Mouse (Mus musculus) liver, adult 2 months (tissue): ENCODE results near the gene Gm45021. TPM values are rescaled to one million over a fixed set of nuclear protein-coding genes. Genes with fewer than 3 reads are reported as not detected.

Source experiments
- DNase-seq: peaks from one replicate; pipeline ENCODE4 v3.0.0-alpha.2; 2011; ENCODE audit warnings: low read depth, low spot score; ENCODE audit errors: extremely low read depth
- H3K27ac ChIP-seq: fragments of 200-500 bp; replicated peaks from 2 replicates; pipeline ENCODE4 v1.5.1; 2012; ENCODE audit warnings: low read depth, mild to moderate bottlenecking, control low read depth, inconsistent platforms, low read length; ENCODE audit not compliant: insufficient read depth
- H3K27me3 ChIP-seq: fragments of 200-500 bp; 2 replicates; pipeline ENCODE4 v1.6.1; 2012; ENCODE audit warnings: mild to moderate bottlenecking, moderate library complexity, low read length, inconsistent platforms; ENCODE audit not compliant: control insufficient read depth, insufficient read depth
- H3K36me3 ChIP-seq: fragments of 200-500 bp; 2 replicates; pipeline ENCODE4 v1.6.1; 2012; ENCODE audit warnings: low read length, inconsistent platforms; ENCODE audit not compliant: control insufficient read depth, insufficient read depth
- H3K4me1 ChIP-seq: fragments of 200-500 bp; 2 replicates; pipeline ENCODE4 v1.6.1; 2011; ENCODE audit warnings: low read length; ENCODE audit not compliant: control insufficient read depth, insufficient read depth
- H3K4me3 ChIP-seq: fragments of 200-500 bp; 2 replicates; pipeline ENCODE4 v1.5.1; 2011; ENCODE audit warnings: low read depth, mild to moderate bottlenecking, control low read depth, low read length, moderate library complexity; ENCODE audit not compliant: insufficient read depth
- H3K79me2 ChIP-seq: fragments of 200-500 bp; 2 replicates; pipeline ENCODE4 v1.6.1; 2012; ENCODE audit warnings: inconsistent platforms, mild to moderate bottlenecking, low read length, moderate library complexity; ENCODE audit not compliant: control insufficient read depth, insufficient read depth
- H3K9ac ChIP-seq: fragments of 200-500 bp; 2 replicates; pipeline ENCODE4 v1.6.1; 2012; ENCODE audit warnings: low read depth, mild to moderate bottlenecking, control low read depth, inconsistent platforms, low read length
- CTCF ChIP-seq: fragments of 200-500 bp; IDR thresholded peaks from 2 replicates; pipeline ENCODE4 v1.5.1; 2011; ENCODE audit warnings: low read depth, low read length, control low read depth
- POLR2A ChIP-seq: fragments of 200-500 bp; IDR thresholded peaks from 2 replicates; pipeline ENCODE4 v1.6.1; 2011; ENCODE audit warnings: low read length, control low read depth; ENCODE audit not compliant: insufficient read depth; ENCODE audit errors: extremely low read depth
- WGBS: fragments of 180-500 bp; shearing (Covaris S2); methylation state at CpG from one replicate; pipeline ENCODE4 v1.1.7; 2018; 5-methylcytosine and 5-hydroxymethylcytosine counted together
- polyA plus RNA-seq: library from polyadenylated mRNA; depleted of rRNA; stranded (reverse); fragments of >200 nt; gene quantifications from 2 replicates; pipeline ENCODE4 v1.2.3, GENCODE M21; 2012
- total RNA-seq: library from RNA; depleted of rRNA; stranded (reverse); fragments of >200 nt; gene quantifications from 2 replicates; pipeline ENCODE4 v1.2.3, GENCODE M21; 2014

Gm45021 gene
- total and polyA plus RNA-seq, 2 experiments, result not detected

GRCm38 (mm10) chr6:48546271-48546670 lies 43.1 kb upstream of the Gm45021 start:
- WGBS, result 29% methylated on average over 1 of the region's 1 CpGs
- Histone ChIP-seq H3K36me3 (no peaks in the 10 kb centered on the region), H3K27me3 (no peaks in the 10 kb centered on the region), H3K9ac (no peak overlapping the region), H3K4me3 (no peak overlapping the region), H3K27ac (no peak overlapping the region), H3K79me2 (no peaks in the 10 kb centered on the region), H3K4me1 (peaks cover 50% of the 10 kb centered on the region)
- DNase-seq, result peak; percentile 61
- TF ChIP-seq CTCF, result peak; percentile 26; the same call in 1 of the 2 replicates
- TF ChIP-seq POLR2A, result no peak

- no peak for TF ChIP-seq CTCF
- no peak for TF ChIP-seq POLR2A
- H3K4me1 ChIP-seq, result peaks cover 45% of the 10 kb centered on the region
- H3K27me3 ChIP-seq, result no peaks in the 10 kb centered on the region
- H3K36me3 ChIP-seq, result no peaks in the 10 kb centered on the region
- DNase-seq, result no peak
- H3K79me2 ChIP-seq, result no peaks in the 10 kb centered on the region
- no peak overlapping the region for H3K27ac ChIP-seq
- 28% methylated on average over 4 of the region's 4 CpGs for WGBS
- no peak overlapping the region for H3K4me3 ChIP-seq
- H3K9ac ChIP-seq, result no peak overlapping the region
Observed at GRCm38 (mm10) chr6:48546858-48547257, 42.6 kb upstream of the Gm45021 start.

- TF ChIP-seq POLR2A, result no peak
- TF ChIP-seq CTCF, result no peak
- Histone ChIP-seq H3K36me3 (no peaks in the 10 kb centered on the region), H3K27me3 (no peaks in the 10 kb centered on the region), H3K9ac (no peak overlapping the region), H3K4me1 (peaks cover 31% of the 10 kb centered on the region), H3K27ac (peak overlapping the region; percentile 74), H3K79me2 (no peaks in the 10 kb centered on the region), H3K4me3 (no peak overlapping the region)
- 28% methylated on average over 6 of the region's 6 CpGs for WGBS
- peak; percentile 94 for DNase-seq
Observed at GRCm38 (mm10) chr6:48548314-48548713, 41.1 kb upstream of the Gm45021 start.

- WGBS, result 88% methylated on average over 4 of the region's 4 CpGs
- peak; percentile 55 for DNase-seq
Observed at GRCm38 (mm10) chr6:48552918-48553317, 36.5 kb upstream of the Gm45021 start.

GRCm38 (mm10) chr6:48553819-48554218 lies 35.6 kb upstream of the Gm45021 start:
- 22% methylated on average over 4 of the region's 4 CpGs for WGBS
- Histone ChIP-seq H3K79me2 (no peaks in the 10 kb centered on the region), H3K4me3 (no peak overlapping the region; the same call in 1 of the 2 replicates), H3K9ac (peak overlapping the region; percentile 81), H3K4me1 (peaks cover 13% of the 10 kb centered on the region), H3K36me3 (no peaks in the 10 kb centered on the region), H3K27ac (peak overlapping the region; percentile 98), H3K27me3 (no peaks in the 10 kb centered on the region)
- peak; percentile 89 for DNase-seq
- TF ChIP-seq POLR2A (no peak), CTCF (no peak)

More at GRCm38 (mm10) chr6:48552918-48553317, 36.5 kb upstream of the Gm45021 start:
- H3K79me2 ChIP-seq, result no peaks in the 10 kb centered on the region
- H3K4me1 ChIP-seq, result peaks cover 19% of the 10 kb centered on the region
- no peak overlapping the region for H3K9ac ChIP-seq
- H3K27ac ChIP-seq, result no peak overlapping the region
- H3K4me3 ChIP-seq, result no peak overlapping the region
- TF ChIP-seq CTCF (no peak), POLR2A (no peak)
- no peaks in the 10 kb centered on the region for H3K27me3 ChIP-seq
- no peaks in the 10 kb centered on the region for H3K36me3 ChIP-seq

GRCm38 (mm10) chr6:48554280-48555103 lies 34.9 kb upstream of the Gm45021 start, which contains the start of gene Lrrc61:
Gene Lrrc61 (plus strand): TSS chr6:48554796.
- peak within 1 kb of the TSS; percentile 65 for H3K4me3 ChIP-seq
- peak within 1 kb of the TSS; percentile 98 for H3K27ac ChIP-seq
- H3K79me2 ChIP-seq, result no peaks in the 10 kb centered on the region
- H3K27me3 ChIP-seq, result no peaks in the 10 kb centered on the region
- peaks cover 12% of the 10 kb centered on the region for H3K4me1 ChIP-seq
- H3K9ac ChIP-seq, result peak within 1 kb of the TSS; percentile 86
- WGBS, result under 1% methylated on average over 39 of the region's 39 CpGs
- H3K36me3 ChIP-seq, result no peaks in the 10 kb centered on the region
- TF ChIP-seq POLR2A, result peak; percentile 60
- TF ChIP-seq CTCF, result no peak
- DNase-seq, result peak; percentile 90
